Mouse (Mus musculus): ENCODE results near the gene Gjc1. TPM values are rescaled to one million over a fixed set of nuclear protein-coding genes. Genes with fewer than 3 reads are reported as not detected.

The Gjc1 gene
- 90.5 and 103 TPM in 2 replicates for polyA plus RNA-seq (2016; fragmentation: Nextera tagmentation; extraction: Ambion mirVana)

- no peaks in the 10 kb centered on the region for H3K36me3 ChIP-seq (replicated peaks)
- H3K4me2 ChIP-seq = peak within 1 kb of the TSS; percentile 89
- ATAC-seq (ENCODE audit: low FRiP score) = peak; percentile 89
- peaks cover 23% of the 10 kb centered on the region for H3K4me1 ChIP-seq
- whole genome bisulfite sequencing = under 1% methylated on average over 86 of the region's 97 CpGs
- H3K4me3 ChIP-seq (replicated peaks) = peak within 1 kb of the TSS; percentile 93
- H3K9me3 ChIP-seq = no peaks in the 10 kb centered on the region
- peak within 1 kb of the TSS; percentile 98 for H3K9ac ChIP-seq
- H3K27me3 ChIP-seq = peaks cover 16% of the 10 kb centered on the region
- H3K27ac ChIP-seq = peak within 1 kb of the TSS; percentile 98
These were observed at the start of gene Gjc1 for GRCm38 (mm10) chr11:102819021-102819782. Gjc1 (minus strand) TSS chr11:102819700.

- H3K4me3 ChIP-seq (replicated peaks) = no peak overlapping the region
- no peaks in the 10 kb centered on the region for H3K27me3 ChIP-seq
- H3K9ac ChIP-seq = no peak overlapping the region
- H3K27ac ChIP-seq = no peak overlapping the region
- no peak overlapping the region for H3K4me2 ChIP-seq
- H3K4me1 ChIP-seq = no peaks in the 10 kb centered on the region
- 53% methylated on average over 4 of the region's 4 CpGs for WGBS
- no peaks in the 10 kb centered on the region for H3K9me3 ChIP-seq
- H3K36me3 ChIP-seq (replicated peaks) = peaks cover 97% of the 10 kb centered on the region
- no peak for ATAC-seq (ENCODE audit: low FRiP score)
These were observed 44.8 kb upstream of the Gjc1 start for GRCm38 (mm10) chr11:102864272-102864671.

DNA sequence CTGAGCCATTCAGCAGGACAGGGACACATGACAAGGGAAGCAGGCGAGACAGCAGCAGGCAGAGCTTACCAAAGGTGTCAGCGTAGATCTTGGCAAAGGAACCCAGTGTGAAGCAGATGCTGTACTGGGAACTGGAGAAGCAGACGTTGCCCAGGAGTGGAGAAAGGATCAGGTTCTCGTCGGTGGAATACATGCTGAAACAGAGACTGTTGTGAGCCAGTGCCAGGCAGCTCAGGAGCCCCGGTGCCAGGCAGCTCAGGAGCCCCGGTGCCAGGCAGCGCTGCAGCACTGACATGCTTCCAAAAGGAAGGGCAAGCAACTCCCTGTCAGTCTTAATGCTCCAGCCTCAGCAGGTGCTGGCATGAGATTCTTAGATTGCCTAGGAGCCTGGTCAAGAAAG, 40.4 kb upstream of the Gjc1 start:
- Histone ChIP-seq H3K4me2 (no peak overlapping the region), H3K36me3 (replicated peaks) (peaks cover 85% of the 10 kb centered on the region)
- WGBS = 87% methylated on average over 8 of the region's 8 CpGs

GRCm38 (mm10) chr11:102858951-102859350, 39.5 kb upstream of the Gjc1 start:
- Histone ChIP-seq H3K4me1 (no peaks in the 10 kb centered on the region), H3K27ac (no peak overlapping the region), H3K27me3 (no peaks in the 10 kb centered on the region), H3K4me3 (replicated peaks) (no peak overlapping the region), H3K9me3 (no peaks in the 10 kb centered on the region), H3K4me2 (no peak overlapping the region), H3K36me3 (replicated peaks) (peaks cover 86% of the 10 kb centered on the region), H3K9ac (no peak overlapping the region)
- no peak for ATAC-seq (ENCODE audit: low FRiP score)
- WGBS = 89% methylated on average over 11 of the region's 11 CpGs

More for the DNA sequence above, 40.4 kb upstream of the Gjc1 start:
- H3K9ac ChIP-seq = no peak overlapping the region
- H3K9me3 ChIP-seq = no peaks in the 10 kb centered on the region
- no peak overlapping the region for H3K4me3 ChIP-seq (replicated peaks)
- no peak overlapping the region for H3K27ac ChIP-seq
- no peaks in the 10 kb centered on the region for H3K27me3 ChIP-seq
- H3K4me1 ChIP-seq = no peaks in the 10 kb centered on the region
- ATAC-seq (ENCODE audit: low FRiP score) = no peak

DNA sequence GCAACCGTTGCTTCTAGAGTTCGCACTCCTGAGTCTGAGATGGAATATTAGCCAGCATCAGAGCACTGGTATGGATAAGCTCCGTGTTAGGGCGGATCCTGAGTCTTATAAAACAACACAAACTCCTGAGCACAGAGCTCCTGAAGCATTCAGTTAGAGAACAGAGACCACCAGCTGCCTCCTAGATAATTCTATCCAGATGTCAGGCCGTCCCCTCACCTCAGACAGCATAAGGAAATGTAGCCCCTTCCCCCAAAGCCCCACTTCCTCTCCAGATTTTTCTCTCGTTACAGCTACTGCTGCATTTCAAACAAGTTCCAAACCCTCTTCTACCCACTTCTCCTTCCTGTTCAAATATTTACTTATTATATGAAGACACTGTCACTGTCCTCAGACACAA, 36.4 kb upstream of the Gjc1 start:
- Histone ChIP-seq H3K4me1 (no peaks in the 10 kb centered on the region), H3K27me3 (no peaks in the 10 kb centered on the region), H3K4me3 (replicated peaks) (no peak overlapping the region), H3K9me3 (no peaks in the 10 kb centered on the region), H3K36me3 (replicated peaks) (peaks cover 88% of the 10 kb centered on the region), H3K27ac (no peak overlapping the region), H3K9ac (no peak overlapping the region), H3K4me2 (no peak overlapping the region)
- no peak for ATAC-seq (ENCODE audit: low FRiP score)
- WGBS = 86% methylated on average over 6 of the region's 6 CpGs

- Histone ChIP-seq H3K9me3 (no peaks in the 10 kb centered on the region), H3K9ac (no peak overlapping the region), H3K4me2 (no peak overlapping the region), H3K4me3 (replicated peaks) (no peak overlapping the region), H3K27ac (no peak overlapping the region), H3K36me3 (replicated peaks) (peaks cover 88% of the 10 kb centered on the region), H3K4me1 (no peaks in the 10 kb centered on the region), H3K27me3 (no peaks in the 10 kb centered on the region)
- ATAC-seq (ENCODE audit: low FRiP score) = no peak
These were observed 34.3 kb upstream of the Gjc1 start for GRCm38 (mm10) chr11:102853760-102854159.

- 71% methylated on average over 5 of the region's 5 CpGs for WGBS
- no peak overlapping the region for H3K27ac ChIP-seq
- no peaks in the 10 kb centered on the region for H3K4me1 ChIP-seq
- peaks cover 89% of the 10 kb centered on the region for H3K36me3 ChIP-seq (replicated peaks)
- no peak overlapping the region for H3K9ac ChIP-seq
- H3K9me3 ChIP-seq = no peaks in the 10 kb centered on the region
- H3K4me2 ChIP-seq = no peak overlapping the region
- H3K4me3 ChIP-seq (replicated peaks) = no peak overlapping the region
- no peaks in the 10 kb centered on the region for H3K27me3 ChIP-seq
- 0 out of 2 replicates have a peak, but pooled peaks have one; percentile 46 for ATAC-seq (ENCODE audit: low FRiP score)
These were observed 32.4 kb upstream of the Gjc1 start for GRCm38 (mm10) chr11:102851883-102852282.

DNA sequence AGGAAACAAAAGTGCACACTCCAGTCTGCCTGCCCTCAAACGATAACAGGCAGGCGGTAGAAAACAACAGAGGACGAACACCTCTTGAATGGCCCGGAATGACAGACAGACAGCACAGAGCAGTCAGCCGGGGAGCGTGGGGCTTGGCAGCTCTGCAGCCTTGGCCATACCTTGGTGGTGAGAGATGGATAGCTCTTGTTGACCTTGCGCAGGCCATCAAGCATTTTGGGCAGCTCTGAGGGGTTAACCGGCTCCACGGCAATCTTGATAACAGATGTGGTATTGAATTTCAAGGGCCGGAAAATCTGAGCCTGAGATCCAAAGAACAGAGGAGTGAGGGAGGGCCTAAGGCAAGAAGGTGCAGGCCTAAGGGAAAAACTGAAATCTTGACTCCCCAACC, 26.4 kb upstream of the Gjc1 start:
- WGBS = 92% methylated on average over 10 of the region's 10 CpGs
- Histone ChIP-seq H3K9me3 (no peaks in the 10 kb centered on the region), H3K4me3 (replicated peaks) (no peak overlapping the region), H3K4me2 (no peak overlapping the region), H3K9ac (no peak overlapping the region), H3K4me1 (no peaks in the 10 kb centered on the region), H3K36me3 (replicated peaks) (peaks cover 100% of the 10 kb centered on the region), H3K27me3 (no peaks in the 10 kb centered on the region), H3K27ac (no peak overlapping the region)
- no peak for ATAC-seq (ENCODE audit: low FRiP score)

DNA sequence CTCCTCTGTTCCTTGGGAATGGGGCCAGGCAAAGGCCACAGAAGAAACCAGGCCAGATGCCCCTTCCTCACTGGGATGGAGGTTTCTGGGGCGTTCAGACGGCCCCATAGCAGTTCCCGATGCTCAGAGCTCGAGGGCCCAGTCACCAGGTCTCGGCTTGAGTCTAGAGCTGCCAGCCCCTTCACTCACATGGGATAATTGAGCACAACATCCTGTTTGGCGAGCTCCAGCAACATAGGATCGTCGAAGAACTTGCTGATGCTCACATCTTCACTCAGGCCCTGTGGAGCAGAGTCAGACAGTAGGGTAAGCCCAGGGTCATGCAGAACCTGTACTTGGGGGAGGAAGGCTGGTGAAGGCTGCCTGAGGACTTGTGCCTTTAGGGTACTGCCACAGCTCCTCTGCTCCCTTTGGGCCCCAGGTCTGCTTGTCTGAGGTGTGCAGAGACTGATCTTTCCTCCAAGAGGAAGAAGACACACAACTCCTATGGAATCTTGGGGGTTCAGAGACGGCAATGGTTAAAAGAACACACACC, 19.2 kb upstream of the Gjc1 start:
- ATAC-seq (ENCODE audit: low FRiP score) = no peak
- Histone ChIP-seq H3K4me1 (no peaks in the 10 kb centered on the region), H3K9me3 (no peaks in the 10 kb centered on the region), H3K27ac (no peak overlapping the region), H3K36me3 (replicated peaks) (peaks cover 74% of the 10 kb centered on the region), H3K4me3 (replicated peaks) (no peak overlapping the region), H3K4me2 (no peak overlapping the region), H3K27me3 (no peaks in the 10 kb centered on the region), H3K9ac (no peak overlapping the region)
- 90% methylated on average over 9 of the region's 9 CpGs for WGBS

DNA sequence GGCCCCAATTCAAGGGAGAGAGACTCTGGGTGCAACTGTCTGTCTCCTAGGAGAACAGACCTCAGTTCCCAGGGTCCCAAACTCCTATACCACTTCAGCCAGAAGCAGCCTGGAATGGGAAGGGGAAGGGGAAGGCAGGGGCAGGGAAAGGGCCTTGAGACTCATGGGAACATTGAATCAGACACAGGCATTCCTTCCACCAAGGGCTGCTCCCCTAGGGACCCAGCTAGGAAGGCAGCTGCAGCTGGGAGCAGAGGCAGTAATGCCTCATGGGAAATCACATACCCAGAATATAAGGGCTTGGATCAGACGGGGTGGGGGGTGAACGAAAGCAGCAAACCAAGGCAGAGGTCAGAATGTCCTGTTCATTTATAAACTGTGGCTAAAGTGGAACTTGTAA, 18.6 kb upstream of the Gjc1 start:
- no peaks in the 10 kb centered on the region for H3K27me3 ChIP-seq
- WGBS = 94% methylated on average over 2 of the region's 2 CpGs
- ATAC-seq (ENCODE audit: low FRiP score) = no peak
- no peaks in the 10 kb centered on the region for H3K4me1 ChIP-seq
- no peak overlapping the region for H3K4me2 ChIP-seq
- no peaks in the 10 kb centered on the region for H3K9me3 ChIP-seq
- H3K9ac ChIP-seq = no peak overlapping the region
- H3K36me3 ChIP-seq (replicated peaks) = peaks cover 68% of the 10 kb centered on the region
- no peak overlapping the region for H3K4me3 ChIP-seq (replicated peaks)
- H3K27ac ChIP-seq = no peak overlapping the region

GRCm38 (mm10) chr11:102837385-102837784, 17.9 kb upstream of the Gjc1 start:
- no peak for ATAC-seq (ENCODE audit: low FRiP score)
- no peak overlapping the region for H3K9ac ChIP-seq
- no peak overlapping the region for H3K4me2 ChIP-seq
- no peak overlapping the region for H3K27ac ChIP-seq
- H3K36me3 ChIP-seq (replicated peaks) = peaks cover 61% of the 10 kb centered on the region
- H3K4me1 ChIP-seq = no peaks in the 10 kb centered on the region
- no peaks in the 10 kb centered on the region for H3K9me3 ChIP-seq
- WGBS = 88% methylated on average over 1 of the region's 1 CpGs
- no peak overlapping the region for H3K4me3 ChIP-seq (replicated peaks)
- H3K27me3 ChIP-seq = no peaks in the 10 kb centered on the region

DNA sequence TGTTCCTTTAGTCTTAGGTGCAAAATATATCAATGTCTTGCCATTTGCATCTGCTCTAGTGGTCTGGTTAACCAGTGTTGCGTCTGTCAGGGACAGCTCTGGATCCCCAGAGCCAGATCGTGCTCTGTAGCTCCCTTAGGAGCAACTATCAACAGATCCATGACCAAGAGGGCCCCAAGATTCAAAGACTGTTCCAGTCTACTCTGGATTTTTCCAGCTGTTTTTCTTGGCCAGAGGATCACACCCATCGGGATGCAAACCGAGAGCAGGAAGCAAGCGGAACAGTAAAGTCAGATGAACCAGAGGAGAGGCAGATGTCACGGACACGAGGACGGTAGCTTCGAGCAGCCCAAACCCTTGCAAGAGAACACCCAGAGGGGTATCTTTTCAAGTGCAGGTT, 16.6 kb upstream of the Gjc1 start:
- ATAC-seq (ENCODE audit: low FRiP score) = no peak
- Histone ChIP-seq H3K4me3 (replicated peaks) (no peak overlapping the region), H3K9me3 (no peaks in the 10 kb centered on the region), H3K36me3 (replicated peaks) (peaks cover 48% of the 10 kb centered on the region), H3K4me2 (no peak overlapping the region), H3K9ac (no peak overlapping the region), H3K27ac (no peak overlapping the region), H3K4me1 (no peaks in the 10 kb centered on the region), H3K27me3 (no peaks in the 10 kb centered on the region)
- WGBS = 93% methylated on average over 9 of the region's 9 CpGs

DNA sequence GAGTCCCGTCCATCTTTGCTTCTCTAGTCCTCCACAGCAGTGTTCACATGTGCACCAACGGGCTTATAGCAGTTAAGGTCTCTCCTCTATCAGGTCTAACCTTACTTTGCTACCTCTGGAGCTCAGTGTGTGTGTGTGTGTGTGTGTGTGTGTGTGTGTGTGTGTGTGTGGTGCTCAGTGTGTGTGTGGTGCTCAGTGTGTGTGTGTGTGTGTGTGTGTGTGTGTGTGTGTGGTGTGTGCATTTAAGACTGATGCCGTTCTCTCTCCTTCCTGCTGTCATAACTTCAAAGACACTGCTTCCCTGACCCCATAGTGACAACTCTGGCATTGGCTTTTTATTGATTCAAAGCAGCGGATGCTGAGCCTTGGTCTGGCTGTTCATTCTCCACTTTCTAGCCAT, 16.0 kb upstream of the Gjc1 start, which contains the start of gene Higd1b:
Higd1b (plus strand) TSS at position 301 of the 400 bp plus-strand sequence.
- WGBS = 84% methylated on average over 4 of the region's 4 CpGs
- no peaks in the 10 kb centered on the region for H3K27me3 ChIP-seq
- H3K4me1 ChIP-seq = no peaks in the 10 kb centered on the region
- no peak for ATAC-seq (ENCODE audit: low FRiP score)
- peaks cover 44% of the 10 kb centered on the region for H3K36me3 ChIP-seq (replicated peaks)
- H3K9me3 ChIP-seq = no peaks in the 10 kb centered on the region
- no peak within 1 kb of the TSS for H3K4me3 ChIP-seq (replicated peaks)
- no peak within 1 kb of the TSS for H3K9ac ChIP-seq
- no peak within 1 kb of the TSS for H3K27ac ChIP-seq
- no peak within 1 kb of the TSS for H3K4me2 ChIP-seq
